Mouse (Mus musculus): ENCODE results near the gene Asic2.
"Not testable (repeated sequence)": the region's sequence is repeated elsewhere in the genome, so short reads cannot be mapped to it uniquely, and the experiment has no call there.

Gene Asic2

GRCm38 (mm10) chr11:81370426-81370810, 597.8 kb downstream of the Asic2 start:
- intact Hi-C loops (cut with DNase I), result loop anchor here (5.0 to 10.0 kb wide), 2 partner anchors 92 to 466 kb away; no protein-coding TSS in a partner anchor

- intact Hi-C loops (cut with DNase I), result loop anchor here (5.0 to 10.0 kb wide), 2 partner anchors 93 to 465 kb away; no protein-coding TSS in a partner anchor
Observed at GRCm38 (mm10) chr11:81369497-81370425, 598.5 kb downstream of the Asic2 start.

DNA sequence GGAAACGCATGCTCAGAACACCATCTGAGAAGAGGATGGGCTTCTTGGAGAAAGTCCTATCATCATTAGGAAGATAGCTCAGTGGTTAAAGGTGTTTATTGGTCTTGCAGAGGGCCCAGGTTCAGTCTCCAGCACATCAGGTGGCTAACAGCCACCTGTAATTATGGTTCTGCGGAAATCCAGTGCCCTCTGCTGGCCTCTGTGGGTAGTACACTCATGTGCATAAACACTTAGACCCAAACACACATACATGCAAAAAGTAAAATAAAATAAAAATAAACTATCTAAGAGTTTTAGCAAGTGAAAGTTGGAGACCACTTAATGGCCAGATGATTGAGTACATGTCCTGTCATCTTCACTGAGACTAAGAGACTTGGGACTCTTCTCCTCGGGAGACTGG, 603.8 kb downstream of the Asic2 start:
- intact Hi-C loops (cut with DNase I), result no loop called here

DNA sequence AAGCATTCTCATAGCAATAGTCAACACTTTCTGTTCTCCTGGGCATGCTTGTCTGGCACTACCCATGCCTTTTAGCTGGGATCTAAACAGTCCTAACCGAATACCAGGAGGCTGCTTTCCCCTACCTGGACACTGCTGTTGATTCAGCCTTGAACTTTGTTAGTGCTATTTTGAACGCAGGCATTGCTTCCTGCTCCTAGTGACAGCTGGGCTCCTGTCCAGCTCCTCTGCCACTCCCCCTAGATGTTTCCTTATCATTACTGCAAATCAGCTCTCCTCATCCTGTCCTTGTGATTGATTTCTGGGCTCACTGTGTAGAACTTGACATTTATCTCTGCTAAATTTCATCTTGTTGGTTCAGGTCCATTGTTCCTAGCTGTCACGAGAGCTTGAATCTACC, 605.8 kb downstream of the Asic2 start:
- intact Hi-C loops (cut with DNase I), result no loop called here

- intact Hi-C loops (cut with DNase I), result no loop called here
Observed at GRCm38 (mm10) chr11:81361040-81361439, 607.2 kb downstream of the Asic2 start.

- intact Hi-C loops (cut with DNase I), result not testable (repeated sequence)
Observed at GRCm38 (mm10) chr11:81350498-81350897, 617.8 kb downstream of the Asic2 start.

GRCm38 (mm10) chr11:81331977-81332376, 636.3 kb downstream of the Asic2 start:
- intact Hi-C loops (cut with DNase I), result no loop called here

DNA sequence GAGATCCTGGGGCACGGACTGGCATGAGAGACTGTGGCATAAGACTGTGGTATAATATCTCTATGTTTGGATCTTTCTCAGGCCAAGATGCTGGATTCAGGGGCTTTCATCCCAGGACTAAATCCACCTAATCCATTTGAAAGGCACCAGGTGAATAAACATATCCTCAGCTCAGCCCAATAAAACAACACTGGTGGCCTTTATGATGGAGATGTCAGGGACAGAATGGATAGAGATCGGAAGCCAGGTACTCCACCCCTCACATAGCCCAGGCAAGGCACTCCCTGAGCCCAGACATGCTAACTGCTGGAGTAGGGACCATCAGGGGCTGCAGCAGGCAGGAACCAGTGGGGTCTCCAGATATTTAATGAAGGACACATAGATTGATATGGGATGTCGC, 637.3 kb downstream of the Asic2 start:
- intact Hi-C loops (cut with DNase I), result no loop called here

GRCm38 (mm10) chr11:81328088-81328487, 640.2 kb downstream of the Asic2 start:
- intact Hi-C loops (cut with DNase I), result no loop called here

DNA sequence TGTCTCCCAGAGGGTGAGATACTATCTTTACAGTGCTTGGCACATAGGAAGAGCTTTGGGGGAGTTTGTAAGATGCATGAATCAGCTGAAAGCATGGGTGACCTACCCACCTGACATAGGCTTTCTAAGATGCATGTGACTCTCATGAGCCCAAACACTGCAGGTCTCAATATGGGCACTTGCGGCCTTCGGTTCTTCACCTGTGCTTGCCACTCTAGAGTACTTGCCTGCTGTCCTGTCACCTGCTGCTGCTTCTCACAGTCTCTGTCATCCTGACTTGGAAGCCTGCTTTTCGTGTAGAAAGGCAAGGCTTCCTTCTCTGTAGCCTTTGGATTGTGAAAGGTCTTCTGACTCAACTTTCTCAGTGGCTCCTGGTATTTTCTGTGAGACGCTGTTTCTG, 645.1 kb downstream of the Asic2 start:
- intact Hi-C loops (cut with DNase I), result no loop called here

DNA sequence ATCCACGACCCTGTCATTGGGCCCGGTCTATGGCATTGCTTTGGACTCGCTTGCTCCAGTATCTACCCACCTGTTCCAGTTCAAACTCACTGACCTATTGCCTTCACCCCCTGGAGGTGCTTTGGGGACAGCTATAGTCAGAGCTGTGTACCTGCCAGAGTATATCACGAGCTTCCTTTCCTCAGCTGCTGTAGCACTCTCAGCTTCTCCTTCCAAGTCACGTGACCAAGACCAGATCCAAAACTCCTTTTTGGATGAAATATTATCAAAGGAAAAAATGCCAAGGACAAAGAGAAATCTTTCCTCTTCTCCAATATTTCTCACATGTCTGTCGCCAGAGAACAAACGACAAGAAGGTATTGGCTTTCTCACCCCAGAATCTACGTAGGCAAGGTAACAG, 645.8 kb downstream of the Asic2 start:
- intact Hi-C loops (cut with DNase I), result no loop called here

- intact Hi-C loops (cut with DNase I), result no loop called here
Observed at GRCm38 (mm10) chr11:81290041-81290440, 678.2 kb downstream of the Asic2 start.

DNA sequence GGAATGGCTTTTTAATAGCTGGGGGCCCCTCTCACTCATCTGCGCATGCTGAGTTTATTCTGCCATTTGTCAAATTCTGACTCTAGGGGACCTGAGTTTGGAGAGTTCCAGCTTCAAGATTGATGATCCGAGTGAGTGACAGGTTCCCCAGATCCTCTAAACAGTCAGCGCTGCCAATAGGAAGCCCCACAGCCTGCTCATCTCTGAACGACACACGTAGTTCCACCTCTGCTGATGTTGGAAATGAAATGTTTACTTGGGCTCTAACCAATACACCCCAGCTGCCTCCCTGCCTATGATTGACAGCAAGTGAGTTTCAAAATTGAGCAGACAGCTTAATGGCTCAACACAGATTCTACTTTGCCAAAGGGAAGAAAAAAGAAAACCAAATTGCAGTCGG, 685.1 kb downstream of the Asic2 start:
- intact Hi-C loops (cut with DNase I), result no loop called here

DNA sequence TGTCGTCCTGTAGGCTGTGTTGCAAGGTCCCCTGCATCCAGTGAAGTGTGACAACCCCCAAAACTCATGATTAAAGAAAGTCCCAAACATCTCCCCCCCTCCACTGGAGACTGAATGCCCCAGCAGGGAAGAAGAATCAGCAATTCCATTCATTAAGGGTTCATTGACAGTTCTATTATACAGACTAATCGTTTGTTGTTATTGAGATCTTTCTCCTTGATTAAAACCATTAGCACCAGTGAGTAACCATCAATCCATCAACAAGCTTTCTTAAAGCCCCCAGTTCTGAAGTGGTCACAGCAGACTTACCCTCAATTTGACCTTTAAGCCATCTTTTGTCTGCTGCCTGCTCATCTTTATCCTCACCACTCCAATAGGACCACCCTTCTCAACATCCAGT, 688.2 kb downstream of the Asic2 start:
- intact Hi-C loops (cut with DNase I), result no loop called here

GRCm38 (mm10) chr11:81277406-81277805, 690.9 kb downstream of the Asic2 start:
- intact Hi-C loops (cut with DNase I), result no loop called here

- intact Hi-C loops (cut with DNase I), result no loop called here
Observed at GRCm38 (mm10) chr11:81272677-81273418, 695.4 kb downstream of the Asic2 start.

- intact Hi-C loops (cut with DNase I), result no loop called here
Observed at GRCm38 (mm10) chr11:81271422-81271821, 696.8 kb downstream of the Asic2 start.

DNA sequence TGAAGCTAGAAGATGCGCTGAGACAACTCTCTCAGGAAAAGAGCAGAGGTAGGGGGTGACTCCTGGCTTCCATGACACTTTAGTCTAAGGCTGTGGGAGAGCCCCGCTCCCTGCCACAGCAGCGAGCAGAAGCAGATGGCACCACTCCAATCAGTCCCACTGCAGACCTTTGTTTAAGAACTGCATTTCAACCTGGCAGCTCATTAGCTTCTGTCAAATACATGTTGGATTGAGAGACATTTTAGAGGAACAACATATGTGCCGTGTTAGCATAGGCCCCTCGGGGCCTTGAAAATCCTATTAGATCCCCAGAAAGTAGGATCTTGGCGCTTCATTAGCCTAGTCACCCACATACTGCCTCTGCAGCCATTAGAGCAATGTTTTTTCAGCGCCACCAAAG, 697.7 kb downstream of the Asic2 start:
- intact Hi-C loops (cut with DNase I), result no loop called here

GRCm38 (mm10) chr11:81263757-81264156, 704.5 kb downstream of the Asic2 start:
- intact Hi-C loops (cut with DNase I), result no loop called here

DNA sequence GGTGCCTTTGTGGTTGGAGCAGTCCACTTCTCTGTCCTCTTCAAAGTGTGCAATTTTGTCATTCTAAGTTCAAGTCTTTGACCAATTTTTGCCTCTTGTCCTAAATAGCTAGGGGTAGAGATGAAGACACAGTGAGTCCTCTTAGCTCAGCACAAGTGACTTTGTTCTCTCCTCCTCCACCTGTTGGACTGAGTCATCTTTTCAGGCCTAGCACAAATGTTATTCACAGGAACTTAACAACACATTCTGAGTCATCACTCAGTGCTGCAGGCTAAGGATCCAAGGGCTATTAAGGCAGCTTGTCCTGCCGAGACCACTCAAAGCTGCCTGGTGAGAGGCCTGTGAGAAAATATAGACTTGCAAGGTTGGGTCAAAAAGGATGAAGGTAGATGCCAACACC, 705.1 kb downstream of the Asic2 start:
- intact Hi-C loops (cut with DNase I), result no loop called here

GRCm38 (mm10) chr11:81261259-81261658, 707.0 kb downstream of the Asic2 start:
- intact Hi-C loops (cut with DNase I), result no loop called here

GRCm38 (mm10) chr11:81241183-81241582, 727.1 kb downstream of the Asic2 start:
- intact Hi-C loops (cut with DNase I), result loop anchor here (10.0 kb wide), 1 partner anchor 224 kb away; no protein-coding TSS in a partner anchor

All from adrenal gland (tissue).